Mouse (Mus musculus) retina, adult 2 months (tissue): ENCODE measurements at regions not wholly inside any gene's neighbourhood (a gene's known extent, or its start where the extent isn't known, plus 50 kb on each side); places are given as distances from the start of the nearest gene placed in this dataset.

Source experiments
- DNase-seq: peaks from one replicate; pipeline ENCODE4 v3.0.0-alpha.2; 2012; ENCODE audit warnings: low read depth, low spot score

- peak; percentile 4 for DNase-seq
Measured at GRCm38 (mm10) chrX:163669886-163670285, 91.2 kb downstream of the Rnf138rt1 start.
